Mouse (Mus musculus) embryonic facial prominence, embryonic 10.5 days (tissue): Measurements from ENCODE around the gene Cacna1i. TPM values are rescaled to one million over a fixed set of nuclear protein-coding genes. Genes with fewer than 3 reads are reported as not detected.

Experiments used
- DNase-seq: peaks from one replicate; pipeline ENCODE4 v3.0.0-alpha.2; 2017; ENCODE audit warnings: low spot score
- H3K27ac ChIP-seq: fragments of 300-500 bp; sonication (generic); replicated peaks from 2 replicates; pipeline ENCODE4 v1.5.1; 2016; ENCODE audit warnings: mild to moderate bottlenecking
- H3K27me3 ChIP-seq: fragments of 300-500 bp; sonication (generic); replicated peaks from 2 replicates; pipeline ENCODE4 v1.6.1; 2016; ENCODE audit warnings: low read depth, mild to moderate bottlenecking; ENCODE audit not compliant: poor library complexity, severe bottlenecking
- H3K36me3 ChIP-seq: fragments of 300-500 bp; sonication (generic); replicated peaks from 2 replicates; pipeline ENCODE4 v1.6.1; 2016; ENCODE audit warnings: mild to moderate bottlenecking, moderate library complexity
- H3K4me1 ChIP-seq: fragments of 300-500 bp; sonication (generic); 2 replicates; pipeline ENCODE4 v1.6.1; 2016
- H3K4me3 ChIP-seq: fragments of 300-500 bp; sonication (generic); 2 replicates; pipeline ENCODE4 v1.5.1; 2016; ENCODE audit warnings: mild to moderate bottlenecking, moderate library complexity
- H3K9me3 ChIP-seq: fragments of 300-500 bp; sonication (generic); 2 replicates; pipeline ENCODE4 v1.6.1; 2016; ENCODE audit warnings: mild to moderate bottlenecking
- WGBS: fragments of 180-500 bp; shearing (Covaris S2); methylation state at CpG from one replicate; pipeline ENCODE4 v1.1.7; 2016; 5-methylcytosine and 5-hydroxymethylcytosine counted together
- polyA plus RNA-seq: library from polyadenylated mRNA; unstranded; fragments of >200 nt; fragmentation: Nextera tagmentation; extraction: Ambion mirVana; gene quantifications from 2 replicates; pipeline ENCODE4 v1.2.1, GENCODE M21; 2016

The Cacna1i gene
- polyA plus RNA-seq, 1 experiment from 2014 or later, result 0.02 TPM

DNA sequence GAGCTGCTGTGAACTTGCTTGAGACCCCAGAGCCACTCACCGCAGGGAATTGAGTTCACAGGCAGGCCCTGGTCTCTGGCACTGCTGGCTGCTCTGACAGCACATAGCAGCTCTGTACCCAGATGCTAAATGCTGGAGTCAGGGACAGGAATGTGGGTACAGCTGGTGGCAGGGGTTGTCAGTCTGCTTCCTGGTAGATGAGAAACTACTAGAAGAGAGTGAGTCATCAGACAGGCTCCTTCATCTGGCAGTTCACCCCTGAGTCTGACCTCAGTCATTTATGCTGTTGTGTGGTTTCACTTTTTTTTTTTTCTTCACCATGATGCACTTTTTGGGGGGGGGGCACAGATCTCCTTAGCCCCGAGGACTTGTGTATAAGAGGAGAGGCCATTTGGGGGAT lies 32.3 kb downstream of the Cacna1i start:
- DNase-seq, result no peak
- WGBS, result 66% methylated on average over 2 of the region's 2 CpGs

DNA sequence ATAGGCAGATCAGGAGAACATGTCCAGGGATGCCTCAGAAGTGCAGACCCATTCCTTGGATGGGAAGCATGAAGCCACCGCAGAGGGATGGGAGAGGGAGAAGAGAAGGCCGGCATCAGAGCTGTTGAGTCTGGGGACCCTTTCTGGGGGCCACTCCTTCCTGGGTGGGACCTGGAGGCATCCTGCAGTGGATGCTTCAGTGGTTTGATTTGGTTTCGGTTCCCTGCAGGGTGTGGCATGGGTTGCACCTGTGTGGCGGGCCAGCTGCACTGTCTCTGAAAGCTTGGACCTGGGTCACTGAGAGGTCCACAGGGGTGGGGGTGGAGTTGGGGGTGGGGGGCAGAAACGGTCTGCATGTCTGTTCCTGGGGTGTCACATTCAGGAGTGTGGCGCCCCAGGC lies 32.9 kb downstream of the Cacna1i start:
- Histone ChIP-seq H3K9me3 (no peaks in the 10 kb centered on the region), H3K36me3 (no peaks in the 10 kb centered on the region), H3K27ac (0 out of 2 replicates have a peak overlapping the region, but pooled peaks have one; percentile 14), H3K4me3 (no peak overlapping the region), H3K4me1 (peaks cover 35% of the 10 kb centered on the region), H3K27me3 (0 out of 2 replicates have a peak, but pooled peaks cover 5% of the 10 kb centered on the region)
- DNase-seq, result no peak
- 88% methylated on average over 6 of the region's 6 CpGs for WGBS

More for the DNA sequence above, 32.3 kb downstream of the Cacna1i start:
- Histone ChIP-seq H3K27me3 (0 out of 2 replicates have a peak, but pooled peaks cover 5% of the 10 kb centered on the region), H3K36me3 (no peaks in the 10 kb centered on the region), H3K4me3 (no peak overlapping the region), H3K9me3 (no peaks in the 10 kb centered on the region), H3K27ac (peak overlapping the region; percentile 73), H3K4me1 (peaks cover 39% of the 10 kb centered on the region)

DNA sequence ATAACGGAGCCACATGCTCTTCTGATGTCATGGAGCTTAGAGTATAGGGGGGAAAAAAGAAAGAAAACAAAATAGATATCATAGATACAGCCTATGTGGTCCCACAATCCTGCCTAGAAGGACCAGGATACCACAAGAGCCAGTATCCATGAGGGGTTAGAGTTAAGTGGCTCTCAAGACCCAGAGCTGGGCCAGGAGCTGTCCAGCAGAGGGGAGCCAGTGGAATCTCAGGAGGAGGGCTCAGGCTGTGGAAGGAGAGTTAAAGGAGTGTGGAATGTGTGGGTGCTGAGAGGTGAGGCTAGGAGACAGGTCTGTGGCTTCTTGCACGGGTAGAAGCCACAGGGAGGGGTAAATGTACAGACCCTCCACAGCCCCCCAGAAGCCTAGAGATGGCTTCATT lies 38.2 kb downstream of the Cacna1i start:
- H3K9me3 ChIP-seq, result no peaks in the 10 kb centered on the region
- no peak overlapping the region for H3K27ac ChIP-seq
- no peak for DNase-seq
- H3K36me3 ChIP-seq, result no peaks in the 10 kb centered on the region
- WGBS, result 68% methylated on average over 2 of the region's 2 CpGs
- peaks cover 4% of the 10 kb centered on the region for H3K4me1 ChIP-seq
- no peak overlapping the region for H3K4me3 ChIP-seq
- H3K27me3 ChIP-seq, result no peaks in the 10 kb centered on the region

DNA sequence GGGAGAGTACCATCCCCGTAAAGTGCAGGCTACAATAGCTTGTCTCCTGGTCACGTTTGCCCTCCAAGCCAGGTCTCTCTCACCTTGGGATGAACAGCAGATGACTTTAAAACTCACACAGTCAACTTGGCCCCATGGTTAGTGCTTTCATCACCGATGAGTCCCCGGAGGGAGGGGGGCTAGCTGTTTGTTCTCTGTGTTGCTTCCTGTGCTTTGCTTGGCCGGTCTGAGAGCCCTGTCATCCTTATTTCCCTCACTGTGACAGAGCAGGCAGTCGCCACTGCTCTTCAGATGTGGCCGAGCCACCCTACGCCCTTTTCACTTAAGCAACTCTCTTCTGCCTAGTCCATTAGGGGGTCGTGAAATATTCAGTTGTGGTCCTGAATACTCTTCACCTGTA lies 38.7 kb downstream of the Cacna1i start:
- H3K9me3 ChIP-seq, result no peaks in the 10 kb centered on the region
- WGBS, result 80% methylated on average over 9 of the region's 9 CpGs
- no peak overlapping the region for H3K27ac ChIP-seq
- no peak overlapping the region for H3K4me3 ChIP-seq
- no peaks in the 10 kb centered on the region for H3K36me3 ChIP-seq
- DNase-seq, result no peak
- H3K27me3 ChIP-seq, result no peaks in the 10 kb centered on the region
- no peaks in the 10 kb centered on the region for H3K4me1 ChIP-seq

DNA sequence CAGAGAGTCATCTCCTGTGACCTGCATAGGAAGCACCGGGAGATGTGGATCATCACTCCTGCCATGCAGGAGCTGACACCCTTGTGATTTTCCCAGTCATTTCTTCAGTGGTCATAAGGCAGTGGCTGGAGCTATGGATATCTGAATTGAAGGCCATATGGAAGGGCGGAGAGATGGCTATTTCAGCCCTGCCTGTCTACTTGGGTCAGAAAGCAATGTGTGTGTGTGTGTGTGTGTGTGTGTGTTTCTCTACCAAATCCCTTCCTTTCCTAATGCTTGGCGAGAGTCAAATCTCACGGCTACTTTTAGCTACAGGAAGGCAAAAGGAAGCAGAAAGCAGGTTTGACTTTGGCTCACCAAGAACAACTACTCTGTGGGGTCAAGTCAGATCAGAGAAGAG lies 39.9 kb downstream of the Cacna1i start:
- WGBS, result 84% methylated on average over 4 of the region's 4 CpGs
- H3K27me3 ChIP-seq, result no peaks in the 10 kb centered on the region
- DNase-seq, result no peak
- H3K27ac ChIP-seq, result no peak overlapping the region
- H3K9me3 ChIP-seq, result no peaks in the 10 kb centered on the region
- no peak overlapping the region for H3K4me3 ChIP-seq
- no peaks in the 10 kb centered on the region for H3K4me1 ChIP-seq
- H3K36me3 ChIP-seq, result no peaks in the 10 kb centered on the region

DNA sequence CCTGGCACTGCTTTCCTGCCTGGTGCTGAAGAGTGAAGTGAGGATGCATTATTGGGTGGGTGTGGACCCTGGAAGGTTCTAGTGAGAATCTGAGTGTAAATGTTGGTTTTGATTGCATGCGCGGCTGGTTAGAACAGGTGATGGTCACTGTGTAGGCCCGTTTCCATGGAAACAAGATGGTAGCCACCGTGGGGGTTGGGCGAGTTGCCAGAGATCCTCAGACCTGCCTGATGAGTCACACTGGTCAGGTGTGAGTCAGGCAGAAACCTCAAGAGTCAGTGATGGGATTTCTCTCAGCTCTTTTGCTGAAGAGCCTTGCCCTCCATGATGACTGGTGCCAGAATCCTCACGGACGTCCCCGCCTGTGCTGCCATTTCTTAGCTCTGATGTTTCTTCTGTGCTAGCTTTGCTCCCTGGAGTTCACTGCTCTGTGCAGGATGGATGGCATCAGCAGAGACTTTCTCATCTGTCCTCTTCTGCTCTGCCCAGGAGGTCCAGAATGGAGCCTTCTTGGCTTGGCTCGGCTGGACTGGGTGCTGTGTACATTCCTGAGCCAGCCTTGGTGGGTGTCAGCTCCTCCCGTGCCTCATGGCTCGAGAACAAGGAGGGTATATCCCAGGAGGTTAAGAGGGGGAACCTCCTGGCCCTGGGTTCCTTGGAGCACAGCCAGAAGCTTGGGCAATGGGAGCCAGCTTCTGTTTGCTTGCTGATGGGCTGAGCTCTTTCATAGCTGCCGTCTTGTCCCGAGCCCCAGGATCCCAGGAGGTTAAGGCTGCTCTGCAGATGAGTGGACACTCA lies 40.9 kb downstream of the Cacna1i start:
- H3K36me3 ChIP-seq, result no peaks in the 10 kb centered on the region
- 86% methylated on average over 13 of the region's 13 CpGs for WGBS
- DNase-seq, result no peak
- no peak overlapping the region for H3K4me3 ChIP-seq
- H3K27ac ChIP-seq, result no peak overlapping the region
- H3K27me3 ChIP-seq, result no peaks in the 10 kb centered on the region
- no peaks in the 10 kb centered on the region for H3K9me3 ChIP-seq
- H3K4me1 ChIP-seq, result peaks cover 3% of the 10 kb centered on the region; the same call in 1 of the 2 replicates

DNA sequence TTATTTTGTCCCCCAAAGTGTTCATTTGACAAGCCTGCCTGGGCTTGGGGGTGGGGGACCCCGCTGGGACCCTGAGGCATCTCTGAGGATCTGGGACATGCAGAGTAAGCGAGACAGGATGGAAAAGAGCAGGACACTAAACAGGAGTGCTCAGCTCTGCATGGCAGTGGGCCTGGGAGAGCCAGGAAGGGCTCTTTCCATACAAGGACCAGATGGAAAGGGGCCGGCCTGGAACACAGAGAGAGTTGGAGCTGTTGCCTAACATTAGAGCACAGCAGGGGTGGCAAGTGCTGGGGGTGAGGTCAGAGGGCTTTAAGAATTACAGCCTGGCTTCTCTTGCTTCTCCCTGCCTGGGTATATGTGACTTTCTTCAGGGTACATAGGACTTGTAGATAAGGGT lies 43.2 kb downstream of the Cacna1i start:
- Histone ChIP-seq H3K36me3 (no peaks in the 10 kb centered on the region), H3K9me3 (no peaks in the 10 kb centered on the region), H3K27me3 (no peaks in the 10 kb centered on the region), H3K4me1 (peaks cover 3% of the 10 kb centered on the region; the same call in 1 of the 2 replicates), H3K27ac (no peak overlapping the region), H3K4me3 (no peak overlapping the region)
- DNase-seq, result no peak
- 62% methylated on average over 3 of the region's 3 CpGs for WGBS

DNA sequence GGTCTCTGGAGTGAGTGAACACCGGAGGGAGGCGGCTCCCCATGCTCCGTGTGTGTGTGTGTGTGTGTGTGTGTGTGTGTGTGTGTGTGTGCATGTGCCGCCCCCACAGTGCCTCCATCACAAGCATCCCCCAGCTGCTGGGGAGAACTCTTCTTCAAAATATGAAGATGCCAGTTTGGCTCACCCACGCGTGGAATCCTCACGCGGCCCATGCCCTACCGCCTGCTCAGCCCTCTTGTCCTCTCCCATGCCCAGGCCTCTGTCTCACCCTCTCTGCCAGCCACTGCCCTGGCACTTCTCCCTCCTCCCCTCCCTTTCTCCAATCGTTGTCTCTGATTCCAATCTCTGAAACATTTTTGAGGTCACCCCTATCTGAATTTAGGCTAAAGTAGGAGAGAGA lies 47.7 kb downstream of the Cacna1i start:
- Histone ChIP-seq H3K4me3 (no peak overlapping the region), H3K9me3 (no peaks in the 10 kb centered on the region), H3K27me3 (no peaks in the 10 kb centered on the region), H3K4me1 (peaks cover 3% of the 10 kb centered on the region; the same call in 1 of the 2 replicates), H3K27ac (no peak overlapping the region), H3K36me3 (no peaks in the 10 kb centered on the region)
- 88% methylated on average over 10 of the region's 10 CpGs for WGBS
- no peak for DNase-seq

DNA sequence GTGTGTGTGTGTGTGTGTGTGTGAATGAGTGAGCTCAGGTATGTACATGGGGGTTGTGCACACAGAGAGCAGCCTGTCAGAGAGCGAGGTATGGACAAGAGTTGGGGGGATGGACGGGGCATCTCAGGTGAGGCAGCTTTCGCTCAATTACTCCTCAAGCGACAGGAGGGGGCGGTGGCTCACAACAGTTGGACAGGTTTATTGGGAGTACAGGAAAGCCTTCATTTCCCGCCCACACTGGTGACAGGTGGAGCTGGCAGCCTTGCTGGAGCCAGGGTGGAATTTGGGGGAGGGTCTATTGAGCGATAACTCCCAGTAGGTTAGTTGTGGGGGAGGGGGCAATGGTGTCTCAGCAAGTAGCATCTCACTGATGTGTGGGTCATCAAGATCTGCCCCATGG lies 48.2 kb downstream of the Cacna1i start:
- no peaks in the 10 kb centered on the region for H3K9me3 ChIP-seq
- WGBS, result 71% methylated on average over 7 of the region's 7 CpGs
- H3K4me1 ChIP-seq, result peaks cover 3% of the 10 kb centered on the region; the same call in 1 of the 2 replicates
- H3K27ac ChIP-seq, result no peak overlapping the region
- no peak overlapping the region for H3K4me3 ChIP-seq
- DNase-seq, result no peak
- no peaks in the 10 kb centered on the region for H3K27me3 ChIP-seq
- H3K36me3 ChIP-seq, result no peaks in the 10 kb centered on the region

DNA sequence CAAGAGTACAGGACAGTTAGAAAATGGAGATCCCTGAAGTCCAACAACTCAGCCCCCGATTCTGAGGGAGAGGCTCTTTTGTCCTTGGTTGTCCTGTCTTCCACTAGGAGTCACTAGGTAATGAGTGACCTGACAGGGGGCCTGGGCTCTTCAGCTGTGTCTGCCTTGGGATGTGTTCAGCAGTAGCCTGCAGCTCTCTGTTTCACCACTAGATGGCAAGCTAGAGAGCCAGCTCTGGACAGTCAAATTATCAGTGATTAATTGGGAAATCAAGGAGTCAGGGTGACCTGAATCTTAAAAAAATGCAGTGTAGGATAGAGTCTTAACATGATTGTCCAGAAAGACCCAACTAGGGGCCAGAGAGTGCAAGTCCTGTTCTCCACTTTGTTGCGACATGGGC lies 53.3 kb downstream of the Cacna1i start:
- peaks cover 9% of the 10 kb centered on the region for H3K4me1 ChIP-seq
- WGBS, result 81% methylated on average over 2 of the region's 2 CpGs
- H3K9me3 ChIP-seq, result no peaks in the 10 kb centered on the region
- H3K36me3 ChIP-seq, result no peaks in the 10 kb centered on the region
- H3K27ac ChIP-seq, result no peak overlapping the region
- peak; percentile 50 for DNase-seq
- no peak overlapping the region for H3K4me3 ChIP-seq
- no peaks in the 10 kb centered on the region for H3K27me3 ChIP-seq

DNA sequence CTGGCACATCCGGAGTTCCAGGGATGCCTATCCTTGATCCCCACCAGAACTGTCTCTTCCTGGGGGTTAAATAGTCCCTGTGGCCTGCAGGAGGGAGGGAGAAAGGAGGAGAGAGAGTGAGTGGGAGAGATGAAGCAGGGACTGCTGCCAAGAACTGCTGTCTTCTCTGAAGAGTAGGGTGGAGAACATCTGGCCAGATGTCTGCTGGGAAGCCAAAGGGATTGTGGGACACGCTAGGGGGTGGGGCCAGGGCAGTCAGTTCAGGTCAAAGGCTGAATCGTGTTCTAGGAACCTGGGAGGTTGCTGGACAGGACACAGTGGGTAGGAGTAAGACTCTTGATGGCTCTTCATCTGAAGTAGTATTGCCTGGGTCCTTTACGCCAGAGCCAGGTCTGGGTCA lies 55.4 kb downstream of the Cacna1i start:
- Histone ChIP-seq H3K9me3 (no peaks in the 10 kb centered on the region), H3K4me1 (peaks cover 9% of the 10 kb centered on the region), H3K27me3 (no peaks in the 10 kb centered on the region), H3K4me3 (no peak overlapping the region), H3K27ac (no peak overlapping the region), H3K36me3 (no peaks in the 10 kb centered on the region)
- 76% methylated on average over 4 of the region's 4 CpGs for WGBS
- DNase-seq, result no peak

DNA sequence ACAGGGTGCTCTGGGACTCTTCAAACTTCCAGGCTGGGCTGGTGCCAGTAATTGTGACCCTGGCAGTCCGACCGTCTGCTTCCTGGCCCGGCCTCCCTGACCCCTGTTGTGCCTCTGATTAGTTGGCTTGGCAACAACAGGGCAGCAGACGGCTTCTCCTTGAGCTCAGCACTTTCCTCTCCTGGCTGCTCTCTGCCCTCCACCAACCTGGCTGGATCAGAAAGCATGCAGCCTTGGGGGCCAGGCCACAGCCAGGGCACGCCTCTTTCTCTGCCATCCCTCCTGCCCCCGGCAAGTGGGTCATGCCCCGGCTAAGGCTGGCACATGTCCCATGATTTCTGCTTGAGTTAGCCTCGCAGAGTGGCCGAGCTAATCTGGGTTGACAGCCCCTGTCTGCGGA lies 56.0 kb downstream of the Cacna1i start:
- H3K27ac ChIP-seq, result no peak overlapping the region
- no peak overlapping the region for H3K4me3 ChIP-seq
- H3K4me1 ChIP-seq, result peaks cover 9% of the 10 kb centered on the region
- H3K36me3 ChIP-seq, result no peaks in the 10 kb centered on the region
- H3K9me3 ChIP-seq, result no peaks in the 10 kb centered on the region
- WGBS, result 47% methylated on average over 10 of the region's 10 CpGs
- no peaks in the 10 kb centered on the region for H3K27me3 ChIP-seq
- DNase-seq, result no peak

DNA sequence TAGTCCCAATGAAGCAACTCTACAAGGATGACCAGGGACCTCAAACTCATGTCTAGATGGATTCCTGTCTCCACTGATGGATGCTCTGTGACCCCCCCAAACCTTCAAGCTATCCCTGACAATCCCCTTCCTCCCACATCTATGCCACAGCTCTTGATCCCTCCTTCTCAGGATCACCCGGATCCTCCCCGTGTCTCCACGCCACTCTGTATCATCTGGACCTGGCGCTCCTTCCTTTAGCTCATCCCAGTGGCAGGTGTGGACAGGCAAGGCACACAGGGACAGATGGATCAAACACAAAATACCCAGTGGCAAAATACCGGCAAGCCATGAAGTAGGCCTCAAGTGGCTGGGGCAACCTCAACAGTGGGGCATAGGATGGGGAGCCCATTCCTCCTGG lies 56.7 kb downstream of the Cacna1i start:
- Histone ChIP-seq H3K9me3 (no peaks in the 10 kb centered on the region), H3K4me3 (no peak overlapping the region)
- 85% methylated on average over 5 of the region's 5 CpGs for WGBS

More for the DNA sequence above, 56.7 kb downstream of the Cacna1i start:
- no peak for DNase-seq
- no peaks in the 10 kb centered on the region for H3K27me3 ChIP-seq
- H3K36me3 ChIP-seq, result no peaks in the 10 kb centered on the region
- peaks cover 9% of the 10 kb centered on the region for H3K4me1 ChIP-seq
- no peak overlapping the region for H3K27ac ChIP-seq
